Mouse (Mus musculus) lung, postnatal 4 days (tissue): Measurements from ENCODE around the gene Esd.

ENCODE experiments used
- DNase-seq, 2 experiments: peaks; one replicate each; pipeline ENCODE4 v3.0.0; 2021

Esd gene

GRCm38 (mm10) chr14:74797386-74798062, 65.4 kb downstream of the Esd start:
- DNase-seq: peak in 1 of 2 experiments; percentile 6

GRCm38 (mm10) chr14:74798063-74798890, 66.2 kb downstream of the Esd start:
- no peak for DNase-seq
